Comparison of ENCODE assay signal across 11 mouse cellular contexts in the genomic region with DNA sequence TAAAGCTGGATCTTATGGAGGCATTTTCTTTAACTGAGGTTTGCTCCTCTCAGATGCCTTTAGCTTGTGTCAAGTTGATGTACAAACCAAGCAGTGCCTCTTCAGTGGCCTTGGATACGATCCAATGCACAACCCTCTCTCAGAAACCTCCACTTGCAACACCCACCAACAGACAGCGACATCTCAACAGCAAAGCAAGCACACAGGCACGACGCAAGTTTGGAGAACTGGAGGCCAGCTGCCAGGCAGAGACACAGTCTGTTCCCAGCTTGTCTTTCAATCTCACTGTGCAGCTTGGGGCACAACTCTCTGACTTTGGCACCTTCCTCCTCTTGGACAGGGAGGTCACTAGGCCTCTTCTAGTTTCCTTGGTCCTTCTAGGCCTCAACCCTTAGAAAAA.
DNase-seq lines count a peak whose midpoint lies in the region; ATAC-seq lines count a peak whose summit lies in the region.
"Had no signal": no experiment of that assay in that cellular context is flagged by ENCODE, and none has a peak within 500 bp of the region (broad histone marks: within the 10 kb centered on the region; RNA-seq: fewer than 3 reads in every experiment).

No protein-coding gene starts in this region.

- H3K27me3 ChIP-seq in stomach, embryonic 16.5 days (ENCODE audit: control insufficient read depth, insufficient read depth, low read length), result no peaks in the 10 kb centered on the region
- H3K27me3 ChIP-seq: limb, embryonic 13.5 days had no signal

- peaks cover 8% of the 10 kb centered on the region for H3K4me1 ChIP-seq in stomach, embryonic 16.5 days (ENCODE audit: control insufficient read depth, insufficient read depth, low read length)
- H3K4me1 ChIP-seq: limb, embryonic 13.5 days had no signal

- H3K4me2 ChIP-seq in stomach, embryonic 16.5 days (ENCODE audit: low read depth, low read length), result no peak overlapping the region
- H3K4me2 ChIP-seq: limb, embryonic 13.5 days had no signal

- H3K9me3 ChIP-seq in stomach, embryonic 16.5 days (replicated peaks; ENCODE audit: control insufficient read depth, low read length), result no peaks in the 10 kb centered on the region
- H3K9me3 ChIP-seq: limb, embryonic 13.5 days had no signal

- no peak overlapping the region for H3K4me3 ChIP-seq in stomach, embryonic 16.5 days (replicated peaks; ENCODE audit: low read length)
- H3K4me3 ChIP-seq: limb, embryonic 13.5 days had no signal

- DNase-seq in frontal cortex, postnatal 14 days (ENCODE audit: low spot score in 2 of 2), result no peak
- DNase-seq in right cerebral cortex, adult 18-20 months, result peak; percentile 48
- DNase-seq in right cerebral cortex, postnatal 4 days, result no peak
- peak; percentile 41 to 43 for DNase-seq in heart, postnatal 10 days
- DNase-seq in T-cell, adult 2 months (ENCODE audit: low spot score), result no peak
- DNase-seq in urinary bladder, postnatal 4 days (ENCODE audit: low spot score in 2 of 2), result no peak
- DNase-seq: cerebellum, adult 8-10 months; thymus, adult 2 months had no signal

- 69% methylated on average over 4 of the region's 4 CpGs for WGBS in stomach, embryonic 16.5 days

- no peaks in the 10 kb centered on the region for H3K36me3 ChIP-seq in stomach, embryonic 16.5 days (ENCODE audit: control insufficient read depth, insufficient read depth, low read length)
- H3K36me3 ChIP-seq: limb, embryonic 13.5 days had no signal

- intact Hi-C loops in heart, postnatal 10 days (cut with DNase I), result no loop called here

- ATAC-seq in frontal cortex, adult (ENCODE audit: low TSS enrichment), result peak; percentile 69; the same call in 1 of the 2 replicates
- ATAC-seq in stomach, embryonic 16.5 days (ENCODE audit: insufficient read depth, low FRiP score), result peak; percentile 7; the same call in 1 of the 2 replicates

- no peak overlapping the region for H3K9ac ChIP-seq in stomach, embryonic 16.5 days (ENCODE audit: low read length)
- H3K9ac ChIP-seq: limb, embryonic 13.5 days had no signal

- H3K27ac ChIP-seq in stomach, embryonic 16.5 days (ENCODE audit: low read length), result peak overlapping the region; percentile 30; the same call in 1 of the 2 replicates
- H3K27ac ChIP-seq: limb, embryonic 13.5 days had no signal

Comparison
In these comparisons a context has a peak if more than half of its experiments do, and no peak if none do; other contexts are left out.
1. DNase-seq: peak in right cerebral cortex, adult 18-20 months (single experiment) and heart, postnatal 10 days (2 of 2); none in frontal cortex, postnatal 14 days (0 of 2), right cerebral cortex, postnatal 4 days (single experiment), T-cell, adult 2 months (single experiment) and urinary bladder, postnatal 4 days (0 of 2).